In the genomic region with DNA sequence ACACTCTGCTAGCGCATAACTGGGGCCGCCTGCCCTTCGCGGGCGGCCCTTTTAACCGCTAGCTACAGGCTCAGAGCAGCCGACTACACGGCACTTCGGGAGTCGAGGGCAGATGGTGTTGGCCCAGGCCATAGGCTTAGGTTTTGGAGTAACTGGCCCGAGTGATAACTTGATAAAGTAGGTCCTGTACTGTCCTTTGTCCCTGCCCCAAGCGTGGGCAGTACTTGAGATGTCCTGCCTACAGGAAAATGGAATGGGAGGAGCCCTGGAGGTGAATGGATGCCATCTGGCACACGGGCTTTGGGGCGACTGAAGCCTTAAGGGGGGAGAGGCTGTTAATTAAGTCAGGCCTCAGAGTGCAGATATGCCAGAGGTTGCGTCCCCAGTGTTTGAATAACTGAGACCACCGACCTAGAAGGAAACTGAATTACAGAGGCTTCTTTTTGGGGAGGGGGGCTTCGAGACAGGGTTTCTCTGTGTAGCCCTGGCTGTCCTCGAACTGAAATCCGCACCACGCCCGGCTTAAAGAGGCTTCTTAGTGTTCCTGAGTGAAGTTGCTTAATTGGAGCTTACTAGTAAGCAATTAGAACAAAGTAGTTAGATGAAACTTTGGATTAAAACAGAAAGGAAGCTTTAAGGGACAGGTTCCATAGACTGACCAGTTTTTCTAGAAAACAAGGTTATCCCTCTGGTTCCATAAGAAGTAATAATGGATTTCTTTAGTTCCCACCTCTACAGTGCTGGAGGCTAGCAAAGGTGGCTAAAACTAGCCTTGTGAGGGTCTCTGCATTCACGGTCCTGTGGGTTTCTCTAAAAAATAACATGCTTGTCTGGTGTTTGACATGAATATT, we compare ENCODE assay signal across 8 mouse cellular contexts. TPM values are rescaled to one million over a fixed set of nuclear protein-coding genes. Genes with fewer than 3 reads are reported as not detected.
DNase-seq lines count a peak whose midpoint lies in the region; ATAC-seq and TF ChIP-seq lines count a peak whose summit lies in the region.

No protein-coding gene starts in this region.

- ATAC-seq in erythroblast, adult 5-6 weeks (replicated peaks; ENCODE audit: low FRiP score, poor library complexity, severe bottlenecking) = peak; percentile 52
- peak; percentile 56 for ATAC-seq in heart, embryonic 11.5 days (replicated peaks; ENCODE audit: insufficient number of reproducible peaks, low FRiP score, low TSS enrichment)
- ATAC-seq in kidney, embryonic 14.5 days (ENCODE audit: low FRiP score, low TSS enrichment) = peak; percentile 63
- ATAC-seq in liver, embryonic 11.5 days (replicated peaks; ENCODE audit: low FRiP score) = peak; percentile 49
- peak; percentile 67 for ATAC-seq in midbrain, postnatal 0 days (ENCODE audit: low FRiP score)
- ATAC-seq in stomach, postnatal 0 days (ENCODE audit: low FRiP score, low TSS enrichment) = peak; percentile 78

- peaks cover 10% of the 10 kb centered on the region for H3K36me3 ChIP-seq in E14TG2a.4 (ENCODE audit: insufficient read depth, low read length)
- H3K36me3 ChIP-seq in heart, embryonic 11.5 days (ENCODE audit: control insufficient read depth, insufficient read depth, low read length) = no peaks in the 10 kb centered on the region
- no peaks in the 10 kb centered on the region for H3K36me3 ChIP-seq in kidney, embryonic 14.5 days (ENCODE audit: control insufficient read depth, insufficient read depth, low read length)
- H3K36me3 ChIP-seq in liver, embryonic 11.5 days (ENCODE audit: control insufficient read depth, insufficient read depth, low read length) = peaks cover 4% of the 10 kb centered on the region
- H3K36me3 ChIP-seq in midbrain, postnatal 0 days (ENCODE audit: insufficient read depth, low read length) = no peaks in the 10 kb centered on the region
- H3K36me3 ChIP-seq in stomach, postnatal 0 days (ENCODE audit: control insufficient read depth, insufficient read depth, low read length) = no peaks in the 10 kb centered on the region

- DNase-seq in brain, adult 2 months (ENCODE audit: low read depth, low spot score) = peak; percentile 82
- DNase-seq in liver, embryonic 11.5 days (ENCODE audit: low spot score) = peak; percentile 66
- DNase-seq in midbrain, postnatal 0 days (ENCODE audit: low spot score) = peak; percentile 79
- DNase-seq in stomach, postnatal 0 days (ENCODE audit: low spot score) = peak; percentile 61

- H3K4me3 ChIP-seq in E14TG2a.4 (replicated peaks; ENCODE audit: low read length) = peak overlapping the region; percentile 97
- peak overlapping the region; percentile 78 for H3K4me3 ChIP-seq in heart, embryonic 11.5 days (ENCODE audit: low read depth, low read length)
- H3K4me3 ChIP-seq in kidney, embryonic 14.5 days (ENCODE audit: low read length) = peak overlapping the region; percentile 95
- peak overlapping the region; percentile 99 for H3K4me3 ChIP-seq in liver, embryonic 11.5 days (ENCODE audit: low read depth, low read length)
- H3K4me3 ChIP-seq in midbrain, postnatal 0 days (ENCODE audit: low read depth, low read length) = peak overlapping the region; percentile 81
- peak overlapping the region; percentile 86 for H3K4me3 ChIP-seq in stomach, postnatal 0 days (ENCODE audit: low read depth, low read length)

- peak overlapping the region; percentile 95 for H3K27ac ChIP-seq in heart, embryonic 11.5 days (ENCODE audit: low read depth, low read length)
- H3K27ac ChIP-seq in kidney, embryonic 14.5 days (ENCODE audit: low read depth, low read length) = peak overlapping the region; percentile 100
- peak overlapping the region; percentile 100 for H3K27ac ChIP-seq in liver, embryonic 11.5 days (ENCODE audit: low read depth, low read length)
- peak overlapping the region; percentile 94 for H3K27ac ChIP-seq in midbrain, postnatal 0 days (ENCODE audit: low read depth, low read length)
- peak overlapping the region; percentile 98 for H3K27ac ChIP-seq in stomach, postnatal 0 days (replicated peaks)

- TF ChIP-seq EP300 in stomach, postnatal 0 days (optimal IDR thresholded peaks at IDR 0.05) = peak; percentile 1

- H3K9me3 ChIP-seq in E14TG2a.4 (ENCODE audit: low read length) = no peaks in the 10 kb centered on the region
- H3K9me3 ChIP-seq in heart, embryonic 11.5 days (replicated peaks; ENCODE audit: control insufficient read depth, low read length) = no peaks in the 10 kb centered on the region
- H3K9me3 ChIP-seq in kidney, embryonic 14.5 days (ENCODE audit: control insufficient read depth, low read length) = no peaks in the 10 kb centered on the region
- no peaks in the 10 kb centered on the region for H3K9me3 ChIP-seq in liver, embryonic 11.5 days (ENCODE audit: control insufficient read depth, low read length)
- no peaks in the 10 kb centered on the region for H3K9me3 ChIP-seq in midbrain, postnatal 0 days (ENCODE audit: low read length)
- H3K9me3 ChIP-seq in stomach, postnatal 0 days (ENCODE audit: control insufficient read depth, low read length) = no peaks in the 10 kb centered on the region

- TF ChIP-seq CTCF in E14TG2a.4 (conservative IDR thresholded peaks at IDR 0.05; ENCODE audit: low read length) = no peak
- no peak for TF ChIP-seq CTCF in midbrain, postnatal 0 days (IDR thresholded peaks at IDR 0.05)
- TF ChIP-seq CTCF in stomach, postnatal 0 days (IDR thresholded peaks at IDR 0.05; ENCODE audit: low read depth) = 0 out of 2 replicates have a peak, but pooled peaks have one; percentile 13

- WGBS in heart, embryonic 11.5 days (ENCODE audit: insufficient replicate concordance) = 3% methylated on average over 22 of the region's 22 CpGs
- WGBS in kidney, embryonic 14.5 days = 2% methylated on average over 22 of the region's 22 CpGs
- 3% methylated on average over 22 of the region's 22 CpGs for WGBS in liver, embryonic 11.5 days
- WGBS in midbrain, postnatal 0 days = under 1% methylated on average over 22 of the region's 22 CpGs
- WGBS in stomach, postnatal 0 days = 3% methylated on average over 22 of the region's 22 CpGs

- H3K9ac ChIP-seq in heart, embryonic 11.5 days (ENCODE audit: low read depth, low read length) = peak overlapping the region; percentile 99
- H3K9ac ChIP-seq in kidney, embryonic 14.5 days (ENCODE audit: low read depth, low read length) = peak overlapping the region; percentile 100
- H3K9ac ChIP-seq in liver, embryonic 11.5 days (ENCODE audit: low read depth, low read length) = peak overlapping the region; percentile 100
- peak overlapping the region; percentile 91 for H3K9ac ChIP-seq in midbrain, postnatal 0 days (replicated peaks; ENCODE audit: low read length, poor library complexity, severe bottlenecking)
- peak overlapping the region; percentile 95 for H3K9ac ChIP-seq in stomach, postnatal 0 days (ENCODE audit: low read length)

- H3K4me2 ChIP-seq in heart, embryonic 11.5 days = peak overlapping the region; percentile 84
- peak overlapping the region; percentile 81 for H3K4me2 ChIP-seq in kidney, embryonic 14.5 days (replicated peaks; ENCODE audit: low read depth, low read length)
- H3K4me2 ChIP-seq in liver, embryonic 11.5 days = peak overlapping the region; percentile 77
- H3K4me2 ChIP-seq in midbrain, postnatal 0 days (ENCODE audit: low read depth, low read length, poor library complexity, severe bottlenecking) = peak overlapping the region; percentile 83
- peak overlapping the region; percentile 84 for H3K4me2 ChIP-seq in stomach, postnatal 0 days (replicated peaks; ENCODE audit: low read depth)

- H3K4me1 ChIP-seq in E14TG2a.4 (replicated peaks; ENCODE audit: low read depth, low read length) = peaks cover 48% of the 10 kb centered on the region
- H3K4me1 ChIP-seq in heart, embryonic 11.5 days (ENCODE audit: control insufficient read depth, insufficient read depth, low read length) = no peaks in the 10 kb centered on the region; the same call in 1 of the 2 replicates
- H3K4me1 ChIP-seq in kidney, embryonic 14.5 days (ENCODE audit: control insufficient read depth, insufficient read depth, low read length) = 0 out of 2 replicates have a peak, but pooled peaks cover 5% of the 10 kb centered on the region
- peaks cover 3% of the 10 kb centered on the region; the same call in 1 of the 2 replicates for H3K4me1 ChIP-seq in liver, embryonic 11.5 days (replicated peaks; ENCODE audit: control insufficient read depth, insufficient read depth, low read length)
- no peaks in the 10 kb centered on the region for H3K4me1 ChIP-seq in midbrain, postnatal 0 days (ENCODE audit: insufficient read depth, low read length)
- H3K4me1 ChIP-seq in stomach, postnatal 0 days (replicated peaks; ENCODE audit: control insufficient read depth, insufficient read depth) = no peaks in the 10 kb centered on the region

- no peaks in the 10 kb centered on the region for H3K27me3 ChIP-seq in E14TG2a.4 (ENCODE audit: insufficient read depth, low read length)
- no peaks in the 10 kb centered on the region for H3K27me3 ChIP-seq in heart, embryonic 11.5 days (ENCODE audit: control insufficient read depth, insufficient read depth, low read length)
- no peaks in the 10 kb centered on the region for H3K27me3 ChIP-seq in kidney, embryonic 14.5 days (ENCODE audit: control insufficient read depth, insufficient read depth, low read length)
- H3K27me3 ChIP-seq in liver, embryonic 11.5 days (replicated peaks; ENCODE audit: control insufficient read depth, insufficient read depth, low read length) = no peaks in the 10 kb centered on the region
- no peaks in the 10 kb centered on the region for H3K27me3 ChIP-seq in midbrain, postnatal 0 days (ENCODE audit: insufficient read depth, low read length)
- H3K27me3 ChIP-seq in stomach, postnatal 0 days (ENCODE audit: control insufficient read depth, insufficient read depth, low read length) = no peaks in the 10 kb centered on the region

RNA-seq across cellular contexts. Expression of a gene that starts 13.9 kb away (rescaled TPM):
- 7.9 and 11.1 TPM in 2 replicates for total RNA-seq in erythroblast, adult 5-6 weeks (2015; ENCODE audit: low replicate concordance)
- 23.8 and 25.6 TPM in 2 replicates for total RNA-seq in erythroblast, adult 5-6 weeks (2017; ENCODE audit: low replicate concordance)
- polyA plus RNA-seq in heart, embryonic 11.5 days (2014; fragmentation: Nextera tagmentation; extraction: Ambion mirVana) = 3.7 and 4.4 TPM in 2 replicates
- polyA plus RNA-seq in kidney, embryonic 14.5 days (2014; fragmentation: Nextera tagmentation; extraction: Ambion mirVana) = 4.0 and 9.0 TPM in 2 replicates
- polyA plus RNA-seq in liver, embryonic 11.5 days (2014; fragmentation: Nextera tagmentation; extraction: Ambion mirVana) = 6.3 and 7.5 TPM in 2 replicates
- 10.1 and 10.3 TPM in 2 replicates for total RNA-seq in midbrain, postnatal 0 days (2014; rRNA removed)
- polyA plus RNA-seq in midbrain, postnatal 0 days (2015; fragmentation: Nextera tagmentation; extraction: Ambion mirVana) = 2.2 and 3.7 TPM in 2 replicates
- 3.0 and 3.7 TPM in 2 replicates for polyA plus RNA-seq in stomach, postnatal 0 days (2015; fragmentation: Nextera tagmentation; extraction: Ambion mirVana)

Comparison
In these comparisons a context has a peak if more than half of its experiments do, and no peak if none do; other contexts are left out.
1. Peak in every context shown above with its lines: DNase-seq, ATAC-seq, H3K4me3 ChIP-seq and H3K27ac ChIP-seq.